Mouse (Mus musculus) heart, embryonic 11.5 days (tissue): ENCODE results near the gene Hpgds. TPM values are rescaled to one million over a fixed set of nuclear protein-coding genes. Genes with fewer than 3 reads are reported as not detected.

Experiments
- ATAC-seq: fragments of 200-750 bp; cut with Nextera tagmentation; replicated peaks from 2 replicates; pipeline ENCODE4 v1.8.0; 2017; ENCODE audit warnings: moderate library complexity; ENCODE audit not compliant: insufficient number of reproducible peaks, low FRiP score, low TSS enrichment
- H3K27ac ChIP-seq: fragments of 300-500 bp; sonication (generic); 2 replicates; pipeline ENCODE4 v1.5.1; 2014; ENCODE audit warnings: mild to moderate bottlenecking, low read depth, low read length
- H3K27me3 ChIP-seq: fragments of 300-500 bp; sonication (generic); 2 replicates; pipeline ENCODE4 v1.6.1; 2014; ENCODE audit warnings: mild to moderate bottlenecking, low read length, mixed read lengths; ENCODE audit not compliant: control insufficient read depth, insufficient read depth
- H3K36me3 ChIP-seq: fragments of 300-500 bp; sonication (generic); 2 replicates; pipeline ENCODE4 v1.6.1; 2014; ENCODE audit warnings: mild to moderate bottlenecking, low read length, moderate library complexity, mixed read lengths; ENCODE audit not compliant: control insufficient read depth, insufficient read depth
- H3K4me1 ChIP-seq: fragments of 300-500 bp; sonication (generic); 2 replicates; pipeline ENCODE4 v1.6.1; 2014; ENCODE audit warnings: low read length; ENCODE audit not compliant: control insufficient read depth, insufficient read depth
- H3K4me2 ChIP-seq: fragments of 300-500 bp; sonication (generic); 2 replicates; pipeline ENCODE4 v1.6.1; 2014; ENCODE audit warnings: mild to moderate bottlenecking, moderate library complexity
- H3K4me3 ChIP-seq: fragments of 300-500 bp; sonication (generic); 2 replicates; pipeline ENCODE4 v1.5.1; 2014; ENCODE audit warnings: low read depth, low read length
- H3K9ac ChIP-seq: fragments of 300-500 bp; sonication (generic); 2 replicates; pipeline ENCODE4 v1.6.1; 2014; ENCODE audit warnings: mild to moderate bottlenecking, low read depth, low read length, moderate library complexity
- H3K9me3 ChIP-seq: fragments of 300-500 bp; sonication (generic); replicated peaks from 2 replicates; pipeline ENCODE4 v1.6.1; 2016; ENCODE audit warnings: low read length; ENCODE audit not compliant: control insufficient read depth
- WGBS: fragments of 180-500 bp; shearing (Covaris S2); extraction: QIAGEN DNeasy Blood & Tissue Kit; methylation state at CpG from one replicate; pipeline ENCODE4 v1.1.7; 2014; ENCODE audit not compliant: insufficient replicate concordance; 5-methylcytosine and 5-hydroxymethylcytosine counted together
- polyA plus RNA-seq: library from polyadenylated mRNA; unstranded; fragments of >200 nt; fragmentation: Nextera tagmentation; extraction: Ambion mirVana; gene quantifications from 2 replicates; pipeline ENCODE4 v1.2.1, GENCODE M21; 2014

Gene Hpgds
- 1.1 and 1.3 TPM in 2 replicates for polyA plus RNA-seq

DNA sequence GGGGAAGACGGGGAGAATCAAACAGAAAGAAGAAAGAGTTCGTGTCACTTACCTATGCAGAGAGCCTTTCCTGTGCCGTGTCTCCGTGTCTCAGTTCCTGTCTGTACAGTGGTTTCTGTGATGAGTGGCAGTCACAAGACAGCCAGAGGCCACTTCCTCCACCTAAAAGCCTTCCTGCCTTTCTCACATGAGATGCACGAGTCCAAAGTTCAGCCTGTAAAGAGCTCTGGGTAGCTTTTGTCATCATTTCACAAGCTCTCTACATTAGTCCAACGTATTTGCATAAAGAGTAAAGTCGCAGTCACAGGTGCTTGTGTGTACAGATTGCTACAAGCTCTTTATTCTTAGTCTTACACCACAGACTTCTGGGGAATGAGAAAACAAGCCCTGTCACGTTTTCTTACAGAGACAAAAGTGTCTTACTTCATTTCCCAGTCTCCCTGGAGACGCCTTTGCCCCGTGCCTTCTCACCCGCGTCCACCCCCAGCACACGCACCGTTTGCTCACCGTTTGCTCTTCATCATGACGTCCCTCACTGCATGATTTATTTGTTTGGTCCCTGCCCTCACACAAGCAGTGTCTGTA is at the start of gene Hpgds:
TSS of gene Hpgds (minus strand) at position 288 of the 585 bp plus-strand sequence.
- no peak for ATAC-seq
- no peak within 1 kb of the TSS for H3K4me2 ChIP-seq

DNA sequence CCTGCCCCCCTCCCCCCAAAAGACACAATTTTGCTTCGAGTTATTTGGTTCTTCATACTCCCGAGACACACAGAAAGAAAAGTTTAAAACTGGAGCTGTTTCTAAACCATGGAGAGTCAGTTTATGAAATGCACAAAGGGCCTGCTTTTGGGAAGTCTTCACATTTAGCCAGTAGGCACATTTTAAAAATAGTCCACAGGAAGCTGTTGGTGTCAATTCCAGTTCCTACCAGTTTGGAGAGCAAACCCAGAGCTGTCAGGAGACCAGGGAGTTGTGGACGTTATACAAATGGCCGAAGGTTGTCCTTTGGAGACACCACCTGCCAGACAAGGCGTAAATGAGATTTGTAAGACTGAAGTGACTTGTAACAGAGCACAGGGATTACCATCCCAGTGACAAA is 20.3 kb upstream of the Hpgds start:
- ATAC-seq = no peak
- H3K27me3 ChIP-seq = no peaks in the 10 kb centered on the region
- H3K4me1 ChIP-seq = no peaks in the 10 kb centered on the region; the same call in 1 of the 2 replicates
- H3K9me3 ChIP-seq = no peaks in the 10 kb centered on the region
- H3K36me3 ChIP-seq = no peaks in the 10 kb centered on the region
- H3K4me2 ChIP-seq = no peak overlapping the region
- H3K4me3 ChIP-seq = no peak overlapping the region
- H3K27ac ChIP-seq = no peak overlapping the region; the same call in 1 of the 2 replicates
- no peak overlapping the region for H3K9ac ChIP-seq
- 41% methylated on average over 5 of the region's 5 CpGs for WGBS

More for the DNA sequence above, at the start of gene Hpgds:
- WGBS = 66% methylated on average over 16 of the region's 16 CpGs
- no peak within 1 kb of the TSS for H3K4me3 ChIP-seq
- no peak within 1 kb of the TSS for H3K9ac ChIP-seq
- no peaks in the 10 kb centered on the region for H3K36me3 ChIP-seq
- no peak within 1 kb of the TSS for H3K27ac ChIP-seq
- no peaks in the 10 kb centered on the region for H3K27me3 ChIP-seq
- no peaks in the 10 kb centered on the region for H3K9me3 ChIP-seq
- H3K4me1 ChIP-seq = no peaks in the 10 kb centered on the region

DNA sequence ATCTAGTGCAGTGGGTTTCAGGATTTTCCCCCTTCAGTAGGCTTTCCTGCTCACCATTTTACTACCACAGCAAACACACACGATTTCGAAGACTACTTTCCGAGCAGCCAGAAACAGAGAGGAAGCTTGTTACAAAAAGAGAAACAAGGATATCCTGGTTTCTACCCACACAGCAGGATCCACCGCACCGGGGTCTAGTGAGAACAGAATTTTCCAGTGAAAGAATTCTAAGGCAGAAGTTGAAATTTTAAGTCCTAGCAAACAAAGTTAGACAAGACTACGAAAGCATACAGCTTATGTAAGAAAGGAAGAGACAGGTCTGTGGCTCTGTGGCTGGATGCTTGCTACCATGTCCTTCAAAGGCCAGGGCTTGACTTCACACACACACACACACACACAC is 19.4 kb upstream of the Hpgds start:
- no peak overlapping the region for H3K9ac ChIP-seq
- ATAC-seq = no peak
- 65% methylated on average over 6 of the region's 6 CpGs for WGBS
- H3K4me3 ChIP-seq = no peak overlapping the region
- H3K27me3 ChIP-seq = no peaks in the 10 kb centered on the region
- no peaks in the 10 kb centered on the region for H3K36me3 ChIP-seq
- no peak overlapping the region for H3K4me2 ChIP-seq
- no peaks in the 10 kb centered on the region for H3K9me3 ChIP-seq
- no peaks in the 10 kb centered on the region; the same call in 1 of the 2 replicates for H3K4me1 ChIP-seq
- H3K27ac ChIP-seq = no peak overlapping the region

DNA sequence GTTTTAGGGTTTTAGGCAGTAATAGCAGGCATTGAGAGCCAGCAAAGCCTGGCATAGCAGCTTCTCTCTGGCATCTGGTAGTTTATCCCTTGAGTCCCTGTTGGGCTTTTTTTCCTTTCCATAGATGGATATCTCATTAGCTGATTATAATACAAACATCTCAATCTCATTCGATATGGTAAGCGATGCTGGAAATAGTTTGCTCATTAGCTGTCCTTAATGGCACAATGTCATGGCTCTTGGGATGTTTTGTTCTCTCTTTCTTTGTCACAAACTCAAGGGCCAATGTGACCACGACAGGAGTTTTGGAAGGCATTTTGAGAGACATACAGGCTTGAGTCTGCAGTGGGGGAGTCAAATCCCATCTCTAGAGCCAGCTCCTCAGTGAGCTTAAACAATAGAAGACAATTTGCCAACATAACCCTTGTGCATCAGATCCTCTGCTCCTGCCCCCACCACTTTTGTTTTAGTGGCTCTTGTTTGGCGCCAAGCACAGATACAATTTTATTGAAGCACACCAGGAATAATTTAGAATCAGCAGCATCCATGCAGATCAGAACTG is 14.8 kb upstream of the Hpgds start:
- H3K27me3 ChIP-seq = no peaks in the 10 kb centered on the region
- H3K4me1 ChIP-seq = no peaks in the 10 kb centered on the region
- WGBS = 77% methylated on average over 4 of the region's 4 CpGs
- H3K9ac ChIP-seq = no peak overlapping the region
- no peak for ATAC-seq
- no peak overlapping the region for H3K4me2 ChIP-seq
- no peak overlapping the region for H3K27ac ChIP-seq
- H3K4me3 ChIP-seq = no peak overlapping the region
- no peaks in the 10 kb centered on the region for H3K36me3 ChIP-seq
- H3K9me3 ChIP-seq = no peaks in the 10 kb centered on the region

DNA sequence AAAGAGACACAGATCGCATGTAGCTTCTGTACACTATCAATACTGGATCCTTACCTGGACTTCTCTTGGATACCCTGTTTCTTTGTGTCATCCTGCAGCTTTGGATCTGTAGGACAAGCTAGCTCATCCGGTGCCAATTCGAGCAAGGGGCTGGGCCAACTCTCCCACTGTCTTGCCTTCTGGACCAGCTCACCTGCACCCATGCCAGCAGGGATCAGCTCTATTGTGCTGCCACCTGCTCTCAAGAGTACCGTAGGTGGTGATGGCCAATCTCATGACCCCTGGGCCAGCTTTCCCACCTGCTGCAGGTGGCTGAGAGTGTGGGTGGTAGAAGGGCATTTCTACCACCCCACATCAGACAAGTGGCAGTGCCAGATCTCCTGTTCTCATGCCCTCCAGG is 12.3 kb upstream of the Hpgds start:
- no peaks in the 10 kb centered on the region for H3K27me3 ChIP-seq
- 79% methylated on average over 4 of the region's 4 CpGs for WGBS
- no peak for ATAC-seq

DNA sequence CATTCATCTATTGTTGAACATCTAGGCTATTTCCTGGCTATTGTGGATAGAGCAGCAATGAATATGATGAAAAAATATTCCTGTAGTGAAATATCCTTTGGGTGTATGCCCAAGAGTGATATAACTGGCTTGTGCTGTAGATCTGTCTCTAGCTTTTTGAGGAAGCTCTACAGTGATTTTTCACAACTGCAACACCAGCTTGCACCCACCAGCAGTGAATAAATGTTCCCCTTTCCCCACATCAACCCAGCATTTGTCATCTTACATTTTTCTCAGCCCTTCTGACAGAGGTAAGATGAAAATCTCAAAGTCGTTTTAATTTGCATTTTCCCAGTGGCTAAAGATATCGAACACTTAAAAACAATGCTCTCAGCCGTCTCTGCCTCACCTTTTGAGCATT is 8.9 kb upstream of the Hpgds start:
- no peak for ATAC-seq
- no peak overlapping the region for H3K9ac ChIP-seq
- no peaks in the 10 kb centered on the region for H3K27me3 ChIP-seq
- H3K9me3 ChIP-seq = no peaks in the 10 kb centered on the region
- WGBS = 65% methylated on average over 3 of the region's 3 CpGs
- H3K4me2 ChIP-seq = no peak overlapping the region
- no peak overlapping the region for H3K27ac ChIP-seq
- no peak overlapping the region for H3K4me3 ChIP-seq
- no peaks in the 10 kb centered on the region for H3K4me1 ChIP-seq
- no peaks in the 10 kb centered on the region for H3K36me3 ChIP-seq

More for the DNA sequence above, 12.3 kb upstream of the Hpgds start:
- no peak overlapping the region for H3K27ac ChIP-seq
- H3K4me3 ChIP-seq = no peak overlapping the region
- H3K4me2 ChIP-seq = no peak overlapping the region
- H3K9ac ChIP-seq = no peak overlapping the region
- no peaks in the 10 kb centered on the region for H3K4me1 ChIP-seq
- H3K9me3 ChIP-seq = no peaks in the 10 kb centered on the region
- H3K36me3 ChIP-seq = no peaks in the 10 kb centered on the region

DNA sequence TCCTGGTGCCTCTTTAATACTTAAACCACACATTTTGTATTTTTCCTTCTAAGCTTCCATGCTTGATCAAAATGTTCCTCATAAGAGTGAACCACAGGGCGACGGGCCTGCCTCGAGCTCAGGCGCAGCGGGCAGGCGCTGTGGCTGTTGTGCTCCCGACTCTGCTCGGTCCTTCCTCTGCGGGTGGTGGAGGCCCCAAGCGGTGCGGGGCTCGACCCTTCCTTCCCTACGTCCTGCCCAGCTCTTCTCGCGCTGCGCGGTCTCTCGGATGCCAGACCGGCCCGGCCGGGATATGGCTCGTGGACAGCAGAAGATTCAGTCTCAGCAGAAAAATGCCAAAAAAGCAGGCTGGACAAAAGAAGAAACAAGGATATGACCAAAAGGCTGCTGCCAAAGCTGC is 6.0 kb upstream of the Hpgds start:
- Histone ChIP-seq H3K4me1 (no peaks in the 10 kb centered on the region), H3K27me3 (no peaks in the 10 kb centered on the region), H3K9ac (peak overlapping the region; percentile 63), H3K4me3 (peak overlapping the region; percentile 23), H3K9me3 (no peaks in the 10 kb centered on the region), H3K4me2 (peak overlapping the region; percentile 60), H3K36me3 (no peaks in the 10 kb centered on the region), H3K27ac (no peak overlapping the region)
- no peak for ATAC-seq
- WGBS = 7% methylated on average over 22 of the region's 22 CpGs

DNA sequence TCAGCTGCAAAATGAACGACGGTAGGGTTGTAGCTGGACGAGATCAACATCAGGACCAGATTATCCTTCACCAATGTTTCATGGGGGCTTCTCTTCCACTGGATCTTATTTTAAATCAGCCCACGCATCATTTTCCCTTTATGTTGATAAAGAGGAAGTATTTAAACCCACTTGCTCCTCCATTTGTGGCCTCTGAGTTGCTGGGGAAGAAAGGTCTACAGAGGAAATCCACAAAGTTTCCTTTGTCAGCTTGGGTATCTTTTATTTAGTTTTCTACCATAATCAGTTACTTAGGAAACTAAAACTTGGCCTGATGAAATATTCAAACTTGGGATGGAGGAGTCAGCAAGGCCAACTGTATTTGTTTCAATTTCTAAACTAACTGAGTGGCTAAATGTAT is 1.7 kb upstream of the Hpgds start:
- Histone ChIP-seq H3K27me3 (no peaks in the 10 kb centered on the region), H3K4me2 (no peak overlapping the region), H3K27ac (no peak overlapping the region), H3K9me3 (no peaks in the 10 kb centered on the region), H3K36me3 (no peaks in the 10 kb centered on the region), H3K9ac (no peak overlapping the region), H3K4me3 (no peak overlapping the region), H3K4me1 (no peaks in the 10 kb centered on the region)
- 85% methylated on average over 4 of the region's 4 CpGs for WGBS
- ATAC-seq = no peak

DNA sequence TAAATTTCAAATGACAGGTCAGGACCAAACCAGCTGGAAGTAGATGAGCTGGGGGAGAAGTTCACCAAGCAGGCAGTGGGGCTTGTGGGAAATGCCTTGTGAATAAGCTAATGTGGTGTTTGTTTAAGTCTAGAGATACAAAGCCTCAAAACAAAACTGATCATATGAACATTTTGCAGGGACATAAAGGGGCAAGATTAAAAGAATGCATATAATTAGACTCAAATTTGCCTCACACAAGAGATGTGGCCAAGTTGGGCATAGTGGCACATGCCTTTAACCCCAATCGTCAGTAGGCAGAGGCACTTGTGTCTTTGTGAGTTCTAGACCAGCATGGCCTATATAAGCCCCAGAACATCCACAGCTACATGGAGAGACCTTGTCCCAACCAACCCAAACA is 2.4 kb downstream of the Hpgds start:
- H3K4me3 ChIP-seq = no peak overlapping the region
- no peaks in the 10 kb centered on the region for H3K9me3 ChIP-seq
- no peak overlapping the region for H3K4me2 ChIP-seq
- no peak overlapping the region for H3K9ac ChIP-seq
- no peak for ATAC-seq
- no peak overlapping the region for H3K27ac ChIP-seq
- H3K27me3 ChIP-seq = no peaks in the 10 kb centered on the region
- H3K36me3 ChIP-seq = no peaks in the 10 kb centered on the region
- 79% methylated on average over 1 of the region's 1 CpGs for WGBS
- no peaks in the 10 kb centered on the region for H3K4me1 ChIP-seq
